Mouse (Mus musculus) G1E-ER4 (cell line): Measurements from ENCODE around the gene Klc4. TPM values are rescaled to one million over a fixed set of nuclear protein-coding genes. Genes with fewer than 3 reads are reported as not detected.

Experiments
- GATA1 ChIP-seq: IDR thresholded peaks from one replicate; pipeline ENCODE4 v1.8.0; 2012; ENCODE audit warnings: low read length, inconsistent platforms
- polyA plus RNA-seq: library from polyadenylated mRNA; stranded (reverse); fragments of >175 nt; gene quantifications from 2 replicates; pipeline ENCODE4 v1.2.3, GENCODE M21; 2012

Gene Klc4
- polyA plus RNA-seq, 1 experiment = 7.8 TPM

GRCm38 (mm10) chr17:46667712-46668111, 21.9 kb upstream of the Klc4 start:
- TF ChIP-seq GATA1 = no peak

- TF ChIP-seq GATA1 = no peak
Measured at GRCm38 (mm10) chr17:46662730-46663129, 16.9 kb upstream of the Klc4 start.

GRCm38 (mm10) chr17:46661981-46662380, 16.2 kb upstream of the Klc4 start:
- no peak for TF ChIP-seq GATA1

- no peak for TF ChIP-seq GATA1
Measured at GRCm38 (mm10) chr17:46661351-46661750, 15.5 kb upstream of the Klc4 start.

GRCm38 (mm10) chr17:46656054-46656453, 10.2 kb upstream of the Klc4 start:
- TF ChIP-seq GATA1 = no peak

- TF ChIP-seq GATA1 = no peak
Measured at GRCm38 (mm10) chr17:46651755-46652547, 6.1 kb upstream of the Klc4 start.

- no peak for TF ChIP-seq GATA1
Measured at GRCm38 (mm10) chr17:46651292-46651691, 5.5 kb upstream of the Klc4 start.

GRCm38 (mm10) chr17:46650232-46651031, 4.6 kb upstream of the Klc4 start, which contains the start of gene Cul7:
Cul7 (plus strand) TSS chr17:46650337.
- no peak for TF ChIP-seq GATA1

GRCm38 (mm10) chr17:46649811-46650210, 4.0 kb upstream of the Klc4 start:
- no peak for TF ChIP-seq GATA1

- no peak for TF ChIP-seq GATA1
Measured at GRCm38 (mm10) chr17:46648436-46648835, 2.6 kb upstream of the Klc4 start.

GRCm38 (mm10) chr17:46647279-46647678, 1.5 kb upstream of the Klc4 start:
- no peak for TF ChIP-seq GATA1

GRCm38 (mm10) chr17:46646322-46646662, 470 bp upstream of the Klc4 start:
- TF ChIP-seq GATA1 = no peak

GRCm38 (mm10) chr17:46644916-46645475, 826 bp downstream of the Klc4 start:
- TF ChIP-seq GATA1 = no peak

GRCm38 (mm10) chr17:46644152-46644805, 1.5 kb downstream of the Klc4 start:
- no peak for TF ChIP-seq GATA1

GRCm38 (mm10) chr17:46642060-46642459, 3.8 kb downstream of the Klc4 start:
- TF ChIP-seq GATA1 = no peak

- no peak for TF ChIP-seq GATA1
Measured at GRCm38 (mm10) chr17:46639929-46640328, 5.9 kb downstream of the Klc4 start.
